Mouse (Mus musculus): ENCODE results near the gene Qk.

Gene Qk

DNA sequence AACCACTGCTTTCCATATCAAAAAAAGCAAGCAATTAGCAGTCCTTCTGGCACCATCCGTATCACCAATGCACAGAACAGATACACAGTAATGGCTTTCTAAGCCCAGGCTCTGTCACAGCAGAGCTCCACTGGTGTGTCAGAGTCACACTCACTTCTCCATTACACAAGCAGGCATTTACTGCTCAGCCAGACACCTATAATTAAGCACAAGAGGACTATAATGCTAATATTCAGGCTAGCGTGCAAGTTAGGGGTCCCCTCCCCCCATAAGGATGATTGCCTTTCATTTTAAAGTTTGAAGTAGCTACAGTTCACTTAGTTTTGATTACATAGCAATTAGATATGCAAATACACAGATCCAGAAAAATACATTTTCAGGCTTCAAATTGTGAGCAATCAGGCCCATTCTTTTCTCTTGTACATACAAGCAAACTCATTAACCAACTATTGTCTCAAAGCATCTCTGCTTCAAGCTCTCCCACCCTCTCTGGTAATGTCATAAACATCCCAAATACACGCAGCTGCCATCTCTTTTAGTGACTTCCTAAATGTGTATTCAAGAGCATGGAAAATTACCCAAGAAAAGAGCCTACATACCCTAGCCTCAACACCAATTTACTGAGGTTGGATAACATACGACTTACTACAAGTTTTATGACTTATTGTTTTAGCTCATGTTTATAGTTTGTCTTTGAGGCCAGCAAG is 68.2 kb downstream of the Qk start:
- no peak for DNase-seq (ENCODE audit: low spot score)

DNA sequence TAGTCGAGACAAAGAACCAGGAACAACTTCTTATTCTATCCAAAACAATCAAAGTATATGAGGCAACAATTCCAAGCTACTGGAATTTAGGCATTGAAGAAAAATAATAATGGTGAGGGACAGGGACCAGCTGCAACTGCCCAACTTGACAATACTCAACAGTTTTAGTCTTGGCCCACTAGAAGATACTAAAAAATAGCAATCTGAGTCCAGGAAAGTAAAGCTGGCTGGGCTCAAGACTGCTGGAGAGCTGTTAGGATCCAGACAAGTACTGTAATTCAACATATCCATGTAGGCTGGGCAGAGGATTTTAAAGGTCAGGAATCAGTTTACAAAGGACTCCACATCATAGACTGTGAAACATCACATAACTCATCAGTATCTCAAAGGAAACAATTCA is 79.6 kb downstream of the Qk start:
- DNase-seq (ENCODE audit: low spot score), result no peak

- no peak for DNase-seq (ENCODE audit: low spot score)
These were observed 83.1 kb downstream of the Qk start for GRCm38 (mm10) chr17:10236595-10236994.

GRCm38 (mm10) chr17:10232406-10232805 is 87.2 kb downstream of the Qk start:
- DNase-seq (ENCODE audit: low spot score), result no peak

DNA sequence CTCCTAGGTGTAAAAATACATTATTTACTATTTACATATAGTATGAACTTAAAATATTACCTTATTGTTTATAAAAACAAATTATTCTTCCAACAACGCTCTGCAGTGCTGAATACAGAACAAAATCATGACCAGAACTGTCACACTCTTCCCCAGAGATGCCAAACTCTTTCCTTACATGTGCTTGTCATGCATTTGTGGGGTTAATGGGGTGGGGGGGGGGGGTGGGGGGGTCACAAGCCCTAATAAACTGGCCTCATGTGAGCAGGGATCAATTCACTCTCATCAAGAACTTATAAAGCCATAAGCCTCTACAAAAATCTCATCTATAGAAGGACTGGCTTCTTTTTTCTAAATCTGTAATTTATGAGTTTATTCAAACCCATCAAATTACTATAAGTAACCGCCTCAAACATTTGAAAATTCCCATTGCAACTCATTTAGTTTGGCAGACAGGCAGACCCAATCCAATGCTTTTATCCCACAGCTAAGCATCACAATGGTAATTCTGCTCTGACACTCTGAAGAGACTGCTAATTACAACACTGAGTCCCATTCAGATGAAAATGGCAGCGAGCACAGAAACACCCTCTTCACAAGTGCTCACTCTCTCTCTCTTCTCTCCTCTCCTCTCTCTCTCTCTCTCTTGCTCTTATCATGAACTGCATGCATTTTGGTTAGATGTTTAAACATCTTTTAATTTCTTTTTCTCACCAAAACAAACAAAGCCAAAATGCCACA is 91.7 kb downstream of the Qk start:
- DNase-seq (ENCODE audit: low spot score), result no peak

- no peak for DNase-seq (ENCODE audit: low spot score)
These were observed 103.5 kb downstream of the Qk start for GRCm38 (mm10) chr17:10216164-10216563.

DNA sequence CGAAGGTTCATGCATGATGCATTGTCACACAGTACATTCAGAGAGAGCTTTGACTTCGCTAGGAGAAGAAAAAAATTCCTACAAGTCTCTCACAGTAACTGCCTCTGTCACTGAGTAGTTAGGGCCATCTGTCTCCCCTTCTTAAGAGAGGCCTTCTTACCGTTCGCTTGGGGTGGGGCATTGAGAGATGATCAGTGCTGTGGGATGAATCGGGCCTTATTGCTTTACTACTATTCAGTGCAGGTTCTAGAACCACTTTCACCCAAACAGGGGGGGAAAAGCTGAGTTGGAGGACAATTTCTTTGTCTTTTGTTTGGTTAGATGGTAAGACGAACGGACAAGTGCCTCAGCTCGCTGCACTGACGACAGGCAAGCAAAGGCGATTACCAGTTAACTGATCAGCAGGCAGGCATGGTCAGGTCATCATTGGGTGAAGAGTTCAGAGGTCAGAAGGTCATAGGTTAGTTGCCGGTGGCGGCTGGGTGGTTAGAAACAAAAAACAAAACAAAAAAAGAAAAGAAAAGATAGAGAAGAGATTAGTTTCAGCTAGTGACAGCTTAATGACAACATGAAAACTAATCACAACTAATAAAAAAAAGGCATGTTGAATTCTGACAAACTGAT is 110.4 kb downstream of the Qk start:
- DNase-seq (ENCODE audit: low spot score), result no peak

DNA sequence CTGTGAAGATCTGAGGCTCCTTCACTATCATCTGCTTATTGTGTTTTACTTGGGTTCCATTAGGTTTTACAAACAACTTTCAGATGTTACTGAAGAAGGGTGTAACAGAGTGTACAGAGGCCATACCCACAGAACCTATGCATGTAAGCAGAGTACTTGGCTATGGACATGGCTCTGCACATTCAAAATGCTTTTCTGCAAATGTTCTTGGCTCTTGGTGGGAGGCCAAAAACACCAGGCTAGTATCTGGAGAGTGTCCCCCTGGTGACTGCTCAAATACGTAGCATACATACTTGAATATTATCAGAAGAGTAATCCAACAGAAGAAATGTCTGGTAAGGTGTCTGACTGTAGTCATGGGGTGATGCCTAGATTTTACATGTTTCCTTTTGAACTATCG is 121.0 kb downstream of the Qk start:
- no peak for DNase-seq (ENCODE audit: low spot score)

GRCm38 (mm10) chr17:10198231-10198630 is 121.4 kb downstream of the Qk start:
- DNase-seq (ENCODE audit: low spot score), result no peak

- no peak for DNase-seq (ENCODE audit: low spot score)
These were observed 124.0 kb downstream of the Qk start for GRCm38 (mm10) chr17:10195703-10196102.

DNA sequence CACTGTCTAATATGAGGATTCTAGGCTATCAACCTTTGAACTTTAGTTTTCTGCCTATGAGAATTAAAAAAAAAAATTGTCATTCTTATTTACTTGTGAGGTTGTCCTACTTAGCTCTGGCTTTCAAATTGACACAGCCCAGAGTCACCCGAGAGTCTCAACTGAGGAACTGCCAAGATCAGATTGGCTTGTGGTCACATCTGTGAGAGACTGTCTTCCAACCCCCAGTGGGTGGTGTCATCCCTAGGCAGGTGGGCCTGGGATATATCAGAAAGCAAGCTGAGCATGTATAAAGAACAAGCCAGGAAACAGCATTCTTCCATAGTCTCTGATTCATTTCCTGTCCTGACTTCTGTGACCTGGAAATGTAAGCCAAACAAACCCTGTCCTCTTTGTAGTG is 128.8 kb downstream of the Qk start:
- no peak for DNase-seq (ENCODE audit: low spot score)

DNA sequence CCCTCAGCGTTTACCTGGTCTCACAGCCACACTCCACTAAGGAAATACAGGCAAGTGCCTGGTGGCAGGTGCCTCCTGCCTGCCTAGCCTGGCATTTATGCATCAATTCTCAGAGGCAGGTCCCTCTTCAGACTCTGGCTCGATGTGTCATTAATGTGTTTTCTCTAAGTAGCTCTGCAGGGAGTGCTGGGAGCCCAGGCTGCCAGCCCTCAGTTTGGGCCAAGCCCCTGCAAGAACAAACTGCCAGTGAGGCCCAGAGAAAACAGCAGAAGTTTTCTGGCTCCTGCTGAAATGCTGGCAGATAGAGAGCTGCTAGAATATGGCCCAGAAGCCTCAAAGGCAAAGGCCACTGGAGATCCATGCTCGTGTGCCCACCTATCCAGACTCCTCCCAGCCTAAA is 131.2 kb downstream of the Qk start:
- DNase-seq (ENCODE audit: low spot score), result no peak

DNA sequence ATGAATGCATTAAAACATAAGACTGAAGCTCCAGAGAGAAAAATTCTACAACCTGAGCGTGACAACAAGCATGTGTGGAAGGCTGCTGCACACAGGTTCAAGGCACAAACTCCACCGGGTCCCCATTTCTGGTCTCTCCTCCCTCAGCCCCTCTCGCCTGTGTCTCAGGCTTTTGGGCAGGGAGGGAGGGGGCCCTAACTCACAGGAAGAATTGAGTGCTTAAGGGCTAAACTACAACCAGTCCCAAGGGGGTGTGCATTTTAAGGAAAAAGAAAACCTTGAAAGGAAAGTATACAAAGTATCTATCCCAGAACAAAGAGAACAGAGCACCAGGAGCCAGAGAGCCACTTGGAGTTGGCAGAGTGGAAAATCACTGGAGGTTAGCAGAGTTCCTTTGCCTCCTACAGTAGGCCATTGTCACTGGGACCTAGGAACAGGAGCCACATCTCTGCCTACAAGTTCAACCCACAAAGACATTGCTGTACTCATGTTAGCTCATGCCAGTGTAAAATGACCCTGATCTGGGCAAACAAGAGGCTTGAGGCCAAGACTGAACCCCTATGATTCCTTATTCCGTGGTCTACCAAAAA is 132.1 kb downstream of the Qk start:
- no peak for DNase-seq (ENCODE audit: low spot score)

GRCm38 (mm10) chr17:10181761-10182160 is 137.9 kb downstream of the Qk start:
- no peak for DNase-seq (ENCODE audit: low spot score)

DNA sequence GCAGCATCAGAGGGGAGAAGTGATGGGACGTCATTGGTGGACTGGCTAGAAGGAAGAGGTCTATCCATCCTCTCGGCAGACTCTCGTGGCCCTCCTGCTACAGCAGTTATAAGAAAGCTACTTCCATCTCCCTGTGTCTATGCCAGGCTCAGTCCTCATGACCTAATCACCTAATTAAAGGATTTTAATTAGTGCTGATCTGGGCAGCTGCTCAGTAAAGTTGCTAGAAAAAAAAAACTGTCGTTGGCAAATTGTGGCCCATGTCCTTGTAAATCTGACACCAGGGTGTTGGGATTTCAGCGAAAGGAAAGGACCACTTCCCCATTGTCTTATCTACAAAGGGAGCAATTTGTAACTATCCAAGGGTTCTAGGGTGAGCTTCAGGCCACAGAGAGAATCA is 142.6 kb downstream of the Qk start:
- no peak for DNase-seq (ENCODE audit: low spot score)

DNA sequence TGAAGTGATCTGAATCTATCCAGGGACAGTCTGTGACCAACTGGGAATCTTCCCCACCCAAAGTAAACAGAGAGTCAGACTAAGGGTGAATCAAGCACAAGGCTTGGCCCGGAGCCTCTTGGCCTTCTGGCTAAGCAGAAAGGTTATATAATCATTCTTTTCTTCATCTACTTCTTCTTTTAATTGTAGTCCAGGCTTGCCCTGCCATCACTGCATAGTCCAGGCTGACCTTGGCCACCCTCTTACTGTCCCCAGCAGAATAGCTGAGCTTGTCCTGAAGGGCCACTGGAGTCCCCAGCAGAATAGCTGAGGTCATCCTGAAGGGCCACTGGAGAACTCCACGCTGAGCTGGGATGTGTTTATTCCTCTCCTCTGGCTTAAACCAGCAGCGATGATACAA is 158.4 kb downstream of the Qk start:
- no peak for DNase-seq (ENCODE audit: low spot score)

DNA sequence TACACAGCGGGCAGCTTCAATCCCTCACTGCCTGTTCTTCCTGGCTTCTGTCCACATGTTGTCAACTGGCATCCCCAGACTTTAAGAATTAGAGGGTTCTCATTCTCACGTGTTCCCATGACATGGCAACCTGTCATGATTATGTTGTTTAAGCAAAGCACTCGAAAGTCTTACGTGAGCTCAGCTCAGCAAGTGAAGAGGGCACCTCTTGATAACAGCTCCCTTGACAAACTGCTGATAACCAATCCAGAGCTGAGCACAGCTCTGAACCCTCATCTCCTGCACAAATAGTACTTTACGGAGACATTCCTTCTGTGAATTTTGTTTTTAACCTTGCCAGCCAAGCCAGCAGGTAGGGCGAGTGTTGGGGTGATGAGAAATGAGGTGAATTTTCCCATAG is 159.2 kb downstream of the Qk start:
- no peak for DNase-seq (ENCODE audit: low spot score)

GRCm38 (mm10) chr17:10152808-10153413 is 166.7 kb downstream of the Qk start:
- no peak for DNase-seq (ENCODE audit: low spot score)
